Mouse (Mus musculus) cerebellum, postnatal 4 days (tissue): ENCODE measurements around the gene Dnttip2.
"Not testable (repeated sequence)": the region's sequence is repeated elsewhere in the genome, so short reads cannot be mapped to it uniquely, and the experiment has no call there.

Experiments
- DNase-seq, 2 experiments: peaks; one replicate each; pipeline ENCODE4 v3.0.0; 2022; ENCODE audit warnings: low spot score in 2 of 2, mixed read lengths in 1 of 2

Dnttip2 gene

DNA sequence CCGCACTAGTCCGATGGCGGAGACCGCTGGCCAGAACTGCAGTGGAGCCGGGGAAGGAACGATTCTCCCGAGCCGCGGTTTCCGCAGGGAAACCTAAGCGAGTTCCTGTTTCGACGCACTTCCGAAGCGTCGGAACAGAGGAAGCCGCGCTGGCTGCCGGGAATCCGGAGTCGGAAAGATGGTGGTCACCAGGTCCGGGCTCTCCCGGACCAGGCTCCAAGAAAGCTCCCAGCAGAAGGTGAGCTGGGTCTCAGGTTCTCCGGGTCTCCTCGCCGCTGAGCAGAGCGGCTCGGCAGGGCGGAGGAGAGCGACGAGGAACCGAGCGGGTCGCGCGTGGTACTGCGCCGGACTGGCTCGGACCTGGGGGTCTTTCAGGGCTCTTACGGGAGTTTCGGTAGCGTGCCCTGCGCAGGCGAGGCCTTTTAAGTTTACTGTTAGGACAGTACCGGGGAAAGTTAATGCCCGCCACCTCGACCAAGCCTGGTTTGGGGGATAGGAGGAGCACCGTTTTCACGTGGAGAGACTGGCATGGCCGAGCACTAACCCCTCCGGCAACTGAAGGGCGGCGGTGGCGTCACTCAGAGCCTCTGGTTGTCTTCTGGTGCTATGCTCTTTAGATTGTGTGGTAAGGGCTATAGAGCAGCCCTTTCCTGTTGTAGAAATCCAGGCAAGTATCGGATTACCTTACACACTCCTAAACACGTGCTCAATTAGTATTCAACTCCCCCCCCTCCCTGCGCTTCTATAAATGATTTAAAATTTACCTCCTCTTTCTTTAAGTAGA is at the start of gene Dnttip2:
Dnttip2 (plus strand) TSS at position 148 of the 784 bp plus-strand sequence.
- peak; percentile 88 to 90 for DNase-seq

DNA sequence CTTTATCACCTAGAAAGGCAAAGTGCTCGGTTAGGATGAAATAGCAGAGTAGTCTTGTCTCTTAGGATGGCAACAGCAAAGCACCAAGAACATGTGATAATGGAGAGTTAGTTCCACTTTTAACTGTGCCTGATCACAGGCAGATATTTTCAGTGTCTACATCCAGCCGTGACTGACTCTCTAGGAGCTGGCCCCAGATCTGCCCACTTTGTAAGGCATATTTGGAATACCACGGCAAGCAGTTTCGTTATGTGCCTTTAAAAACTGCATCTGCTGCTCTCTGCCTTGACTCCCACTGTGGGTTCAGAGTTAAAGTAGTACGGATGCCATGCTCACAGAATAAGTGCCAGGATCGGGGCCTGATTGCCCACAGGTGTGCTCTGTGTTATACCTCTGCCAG is 47.2 kb upstream of the Dnttip2 start:
- DNase-seq = not testable (repeated sequence)

DNA sequence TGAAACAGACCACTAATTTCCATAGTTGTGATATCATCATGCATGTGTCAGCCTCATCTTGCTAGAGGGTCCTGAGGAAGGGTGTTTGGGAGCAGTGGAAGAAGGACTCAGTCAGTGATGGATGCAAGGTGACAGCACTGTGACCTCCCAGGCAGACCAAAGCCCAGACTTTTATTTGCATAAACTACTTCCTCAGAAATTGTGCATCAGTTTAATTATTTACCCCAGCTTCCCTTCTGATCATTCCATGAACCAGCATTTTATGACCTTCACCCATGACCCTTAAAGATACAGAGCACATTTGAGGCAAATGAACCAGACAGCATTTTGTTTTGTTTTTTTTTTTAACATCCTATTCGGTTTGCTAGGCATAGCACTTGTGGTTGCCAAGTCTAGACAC is 38.4 kb upstream of the Dnttip2 start:
- DNase-seq = no peak

DNA sequence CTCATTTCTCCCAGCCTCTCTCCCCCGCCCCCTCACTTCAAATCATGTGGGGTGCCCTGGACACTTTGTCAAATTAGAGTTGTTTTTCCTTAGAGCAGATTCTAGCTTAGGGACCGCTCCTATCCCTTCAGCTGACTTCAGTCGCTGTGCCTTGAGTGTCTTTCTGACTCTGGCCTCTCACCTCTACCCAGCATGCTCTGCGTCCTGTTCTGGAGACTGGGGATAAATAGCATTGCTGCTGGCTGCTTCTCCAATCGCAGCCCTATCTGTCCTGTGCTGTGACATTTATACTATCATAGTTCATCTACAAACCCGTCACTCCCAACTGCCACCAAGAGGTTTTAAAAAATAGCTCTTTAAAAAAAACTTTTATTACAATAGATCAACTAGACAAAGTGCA is 31.3 kb upstream of the Dnttip2 start:
- no peak for DNase-seq

DNA sequence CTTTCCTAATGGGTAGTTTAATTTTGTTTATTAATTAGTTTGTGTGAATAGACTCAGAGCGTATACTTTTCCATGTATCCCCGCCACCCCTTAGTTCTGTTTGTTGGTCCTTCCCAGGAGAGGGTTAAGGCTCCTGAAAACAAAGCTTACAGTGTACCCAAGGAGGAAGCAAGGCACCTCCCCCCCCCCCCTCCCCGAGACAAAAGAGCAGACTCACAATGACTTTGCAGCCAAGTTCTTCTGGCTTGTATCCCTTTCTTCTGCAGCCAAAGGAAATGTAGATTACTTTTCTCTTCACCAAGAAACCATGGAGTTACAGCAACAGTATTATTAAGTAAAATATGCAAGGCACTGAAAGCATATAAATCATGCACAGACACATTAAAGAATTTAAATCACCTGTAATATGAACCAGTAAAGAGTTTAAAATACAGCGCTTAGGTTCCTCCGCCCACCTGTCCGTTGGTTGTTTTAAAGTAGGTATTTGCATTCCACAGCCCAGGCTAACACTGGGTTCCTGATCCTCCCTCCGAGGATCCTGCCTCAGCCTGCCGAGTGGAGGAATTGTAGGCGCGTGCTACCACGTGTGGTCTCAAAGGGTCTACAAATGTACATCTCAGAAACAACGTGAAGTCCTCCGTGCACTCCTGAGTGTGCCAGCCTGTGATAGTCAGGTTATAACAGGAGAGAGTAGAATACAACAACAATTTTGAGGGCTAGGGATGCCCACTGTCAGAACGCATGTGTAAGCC is 30.6 kb upstream of the Dnttip2 start:
- no peak for DNase-seq

DNA sequence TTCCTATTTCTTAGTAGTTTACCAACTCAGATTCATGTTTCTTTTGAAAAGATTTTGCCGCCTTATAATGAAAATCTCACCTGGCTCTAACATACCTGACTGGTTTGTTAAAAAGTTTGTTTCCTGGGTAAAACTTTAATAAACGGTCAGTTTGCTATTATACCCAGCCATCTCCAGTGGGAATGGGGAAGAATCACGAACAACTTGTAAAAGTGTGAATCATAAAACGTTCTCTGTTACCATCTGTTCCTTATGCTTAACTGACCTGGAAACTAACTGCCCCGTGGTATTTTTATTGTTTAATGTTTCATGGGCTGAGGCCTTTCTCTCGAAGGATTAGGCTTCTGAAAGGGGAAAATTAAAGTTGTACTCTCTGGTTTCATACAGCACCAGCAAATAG is 29.4 kb upstream of the Dnttip2 start:
- no peak for DNase-seq

DNA sequence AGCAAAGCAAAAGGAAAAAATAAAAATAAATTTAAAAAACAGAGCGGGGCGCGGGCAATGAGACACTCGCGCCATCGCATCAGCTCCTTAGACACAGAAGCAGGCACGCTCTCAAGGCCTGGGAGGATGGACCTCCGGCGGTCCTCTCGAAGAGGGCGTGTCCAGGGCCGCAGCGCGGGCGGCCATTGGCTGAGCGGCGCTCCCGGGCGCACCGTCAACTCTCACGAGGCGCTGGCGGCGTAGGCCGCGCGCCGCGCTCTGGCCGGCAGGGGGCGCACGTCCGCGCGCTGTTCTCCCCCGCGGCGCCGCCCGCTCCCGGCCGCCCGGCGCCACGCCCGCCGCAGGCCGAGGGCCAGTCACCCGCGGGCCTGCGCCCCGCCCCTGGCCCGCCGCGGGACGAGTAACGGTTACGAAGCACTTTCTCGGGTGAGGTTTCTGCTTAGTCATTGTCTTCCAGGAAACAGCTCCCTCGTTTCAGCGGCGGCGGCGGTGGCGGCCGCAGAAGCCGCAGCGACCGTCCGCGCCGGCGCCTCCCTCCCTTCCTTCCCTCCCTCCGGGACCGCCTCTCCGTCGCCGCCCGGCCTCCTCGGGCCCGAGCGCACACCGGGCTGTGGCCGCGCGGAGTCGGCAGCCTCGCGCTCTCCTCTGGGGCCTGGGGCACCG is 28.8 kb upstream of the Dnttip2 start, which contains the start of gene Gclm:
Gclm (plus strand) TSS at position 343 of the 663 bp plus-strand sequence.
- peak; percentile 80 to 94 for DNase-seq

DNA sequence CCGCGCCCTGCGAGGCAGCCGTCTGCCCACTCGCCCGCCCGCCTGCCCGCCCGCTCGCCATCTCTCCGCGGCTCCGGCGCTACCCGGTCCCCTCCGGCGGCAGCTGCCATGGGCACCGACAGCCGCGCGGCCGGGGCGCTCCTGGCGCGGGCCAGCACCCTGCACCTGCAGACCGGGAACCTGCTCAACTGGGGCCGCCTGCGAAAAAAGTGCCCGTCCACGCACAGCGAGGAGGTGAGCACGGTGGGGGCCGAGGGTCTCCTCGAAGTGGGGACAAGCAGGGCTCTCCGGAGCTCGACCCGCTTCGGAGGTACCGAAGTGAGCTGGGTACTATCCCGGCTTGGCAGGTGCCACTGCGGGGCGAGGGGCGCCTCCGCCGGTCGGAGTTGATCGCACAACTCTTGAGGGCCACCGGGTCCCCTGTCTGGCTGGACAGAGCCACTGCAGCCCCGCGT is 28.3 kb upstream of the Dnttip2 start:
- peak; percentile 44 to 71 for DNase-seq

DNA sequence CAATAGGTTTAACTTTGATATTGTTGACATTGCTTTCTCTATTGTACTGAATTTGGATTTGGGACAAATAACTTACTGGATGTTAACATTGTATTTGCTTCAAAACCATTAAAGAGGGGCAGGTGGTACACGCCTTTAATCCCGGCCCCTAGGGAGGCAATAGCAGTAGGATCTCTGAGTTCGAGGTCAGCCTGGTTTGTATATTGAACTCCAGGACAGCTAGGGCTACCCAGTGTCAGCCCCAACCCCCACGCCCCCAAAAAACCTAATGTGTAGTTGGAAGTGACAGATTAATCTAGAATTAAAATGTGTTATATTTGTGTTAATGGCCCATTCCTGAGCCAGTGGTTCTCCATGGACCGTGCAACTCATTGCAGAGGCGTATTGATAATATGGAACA is 27.8 kb upstream of the Dnttip2 start:
- DNase-seq = no peak

DNA sequence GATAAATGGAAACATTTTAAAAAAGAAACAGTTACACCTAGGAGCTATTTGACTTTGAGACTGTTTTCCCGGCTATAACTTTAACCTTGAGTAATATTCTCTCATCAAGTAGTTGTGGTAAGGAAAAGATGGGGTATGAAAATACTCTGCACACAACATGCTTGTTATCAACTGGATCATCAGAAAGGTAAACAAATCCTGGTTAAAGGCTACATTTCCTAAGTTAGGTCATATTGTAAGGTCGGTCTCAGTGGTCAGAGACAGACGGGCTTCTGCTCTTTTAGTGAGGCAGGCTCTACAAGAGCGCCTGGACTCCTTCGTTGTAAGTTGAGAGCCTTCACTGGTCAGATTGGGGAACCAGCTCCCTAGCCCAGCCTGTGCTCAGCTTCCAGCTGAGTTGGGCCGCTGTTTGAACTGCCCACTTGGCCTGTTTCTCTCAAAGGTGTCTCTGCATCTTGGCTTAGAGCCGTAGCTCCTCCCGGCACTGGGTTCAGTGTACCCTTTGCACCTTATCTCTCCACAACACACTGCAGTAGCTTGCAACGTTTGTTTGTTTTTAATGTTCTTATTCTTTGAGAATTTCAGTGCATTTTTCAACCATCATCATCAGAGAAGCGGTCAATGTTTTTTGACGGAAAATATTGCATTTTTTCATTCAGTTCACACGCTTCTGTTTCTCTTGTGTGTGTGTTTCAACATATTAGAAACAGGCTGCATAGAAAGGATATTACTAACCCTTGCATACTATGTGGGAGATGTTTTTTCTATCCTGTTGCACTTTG is 27.0 kb upstream of the Dnttip2 start:
- DNase-seq = no peak

DNA sequence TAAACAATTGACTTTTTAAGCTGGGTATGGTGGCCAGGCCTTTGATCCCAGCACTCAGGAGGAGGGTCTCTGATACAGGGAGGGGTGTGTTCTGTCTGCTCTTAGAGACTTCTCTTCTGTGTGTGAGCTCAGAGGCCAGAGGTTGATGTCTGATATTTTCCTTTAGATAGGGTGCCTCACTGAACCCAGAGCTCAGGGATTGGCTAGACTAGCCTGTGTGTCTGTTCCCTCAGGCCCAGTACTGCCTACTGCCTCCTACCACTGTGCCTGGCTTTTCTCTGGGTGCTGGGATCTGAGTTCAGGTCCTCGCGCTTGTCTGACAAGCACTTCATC is 26.5 kb upstream of the Dnttip2 start:
- no peak for DNase-seq

DNA sequence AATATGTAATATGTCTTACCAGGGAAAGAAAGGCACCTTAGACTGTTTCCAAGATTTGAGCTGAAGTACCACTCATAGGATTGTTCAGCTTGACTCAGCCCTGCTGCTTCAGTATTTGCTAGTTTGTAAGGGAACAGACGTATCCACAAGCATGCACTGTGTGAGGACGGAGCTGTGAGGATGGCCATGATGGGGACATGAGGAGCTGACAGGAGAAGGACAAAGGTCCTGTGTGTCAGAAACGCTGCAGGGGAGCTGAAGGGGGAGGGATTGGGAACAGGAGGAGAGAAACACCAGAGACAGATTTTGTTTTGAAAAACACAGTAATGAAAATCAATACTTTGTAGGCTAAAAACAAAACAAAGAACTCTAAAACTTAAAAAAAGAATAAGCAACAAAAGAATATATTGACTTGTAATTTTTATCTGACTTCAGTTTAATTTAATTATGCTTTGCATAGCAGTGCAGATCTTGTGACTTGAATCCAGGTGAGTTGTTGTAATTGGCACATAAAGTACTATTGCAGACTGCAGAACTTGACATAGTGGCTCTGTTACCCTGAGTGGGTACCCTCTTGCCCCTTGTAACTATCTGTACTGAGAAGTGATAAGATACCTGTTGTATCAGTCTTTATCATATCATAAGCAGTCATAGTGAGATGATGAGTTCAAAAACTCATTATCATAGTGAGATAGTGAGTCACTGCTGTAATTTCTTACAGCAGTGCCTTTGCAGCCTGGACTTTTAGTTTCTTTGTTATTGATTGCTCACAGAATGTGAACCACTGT is 21.5 kb upstream of the Dnttip2 start:
- no peak for DNase-seq

DNA sequence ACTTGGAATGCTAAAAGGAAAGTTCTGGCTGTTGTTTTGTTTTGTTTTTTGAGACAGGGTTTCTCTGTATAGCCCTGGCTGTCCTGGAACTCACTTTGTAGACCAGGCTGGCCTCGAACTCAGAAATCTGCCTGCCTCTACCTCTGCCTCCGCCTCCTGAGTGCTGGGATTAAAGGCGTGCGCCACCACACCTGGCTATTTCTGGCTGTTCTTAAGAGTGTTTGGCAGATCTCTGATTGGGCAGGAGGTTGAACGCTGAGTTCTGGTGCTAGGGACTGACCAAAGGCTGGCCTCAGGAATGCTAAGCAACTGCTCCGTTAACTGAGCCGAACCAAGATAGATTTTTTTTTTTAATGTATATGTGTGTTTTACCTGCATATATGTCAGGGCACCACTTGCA is 20.1 kb upstream of the Dnttip2 start:
- DNase-seq = not testable (repeated sequence)

DNA sequence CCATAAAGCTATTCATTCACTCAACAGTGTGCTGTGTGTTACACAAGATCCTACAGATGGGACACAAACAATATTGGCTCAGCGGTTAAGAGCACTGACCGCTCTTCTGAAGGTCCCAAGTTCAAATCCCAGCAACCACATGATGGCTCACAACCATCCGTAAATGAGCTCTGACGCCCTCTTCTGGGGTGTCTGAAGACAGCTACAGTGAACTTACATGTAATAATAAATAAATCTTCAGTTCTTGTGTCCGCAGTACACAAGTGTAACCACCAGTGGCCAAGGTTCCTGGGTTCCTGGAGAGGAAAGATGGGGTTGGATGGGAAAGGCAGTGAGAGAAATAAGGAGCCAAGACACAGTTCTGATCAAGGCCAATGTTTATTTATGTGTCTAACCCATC is 4.2 kb upstream of the Dnttip2 start:
- DNase-seq = no peak

DNA sequence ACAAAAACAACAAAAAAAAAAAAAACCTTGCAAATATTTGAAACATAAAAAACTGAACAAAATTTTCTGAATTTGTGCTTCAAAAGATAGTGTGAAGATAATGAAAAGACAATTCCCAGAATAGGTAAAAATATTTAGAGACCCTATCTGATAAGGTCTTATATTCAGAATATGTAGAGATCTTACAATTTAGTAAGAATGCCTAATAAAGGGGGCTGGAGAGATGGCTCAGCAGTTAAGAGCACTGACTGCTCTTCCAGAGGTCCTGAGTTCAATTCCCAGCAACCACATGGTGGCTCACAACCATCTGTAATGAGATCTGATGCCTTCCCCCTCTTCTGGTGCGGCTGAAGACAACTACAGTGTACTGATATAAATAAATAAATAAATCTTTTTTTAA is 1.6 kb upstream of the Dnttip2 start:
- not testable (repeated sequence) for DNase-seq

DNA sequence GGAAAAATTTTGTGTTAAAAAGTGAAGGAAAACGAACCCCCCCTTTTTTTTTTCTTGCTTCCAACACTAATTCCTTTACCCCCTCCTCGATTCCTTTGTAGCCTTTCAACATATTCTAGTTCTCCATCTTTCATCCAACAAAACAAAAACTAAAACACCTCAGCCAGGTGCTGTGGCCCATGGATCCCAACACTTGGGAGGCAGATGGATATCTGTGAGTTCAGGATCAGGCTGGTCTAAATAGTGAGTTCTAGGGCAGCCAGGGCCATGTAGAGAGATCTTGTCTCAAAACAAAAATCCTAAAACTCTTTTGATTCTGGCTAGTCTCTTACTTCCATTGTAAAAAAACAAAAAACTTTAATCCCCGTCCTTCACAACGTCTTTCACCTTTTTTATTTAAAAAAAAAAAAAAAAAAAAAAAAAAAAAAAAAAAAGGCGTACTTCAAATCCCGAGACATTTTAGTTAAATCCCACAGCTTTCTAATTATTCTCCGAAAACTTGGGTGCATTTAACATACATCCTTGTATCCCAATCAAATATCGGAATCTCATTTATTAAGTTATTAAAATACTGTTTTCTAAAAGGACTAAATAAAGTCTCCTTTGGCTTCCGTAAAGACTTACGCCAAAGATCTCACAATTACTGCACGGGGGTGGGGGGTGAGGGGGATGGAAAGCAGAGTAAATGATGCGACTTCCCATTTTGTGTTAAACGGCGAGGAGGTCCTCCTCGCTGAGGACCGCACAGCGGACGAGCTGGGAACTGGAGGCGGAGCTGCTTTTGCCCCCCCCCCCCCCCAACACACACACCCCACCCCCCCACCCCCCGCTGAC is 564 bp upstream of the Dnttip2 start:
- DNase-seq = no peak

DNA sequence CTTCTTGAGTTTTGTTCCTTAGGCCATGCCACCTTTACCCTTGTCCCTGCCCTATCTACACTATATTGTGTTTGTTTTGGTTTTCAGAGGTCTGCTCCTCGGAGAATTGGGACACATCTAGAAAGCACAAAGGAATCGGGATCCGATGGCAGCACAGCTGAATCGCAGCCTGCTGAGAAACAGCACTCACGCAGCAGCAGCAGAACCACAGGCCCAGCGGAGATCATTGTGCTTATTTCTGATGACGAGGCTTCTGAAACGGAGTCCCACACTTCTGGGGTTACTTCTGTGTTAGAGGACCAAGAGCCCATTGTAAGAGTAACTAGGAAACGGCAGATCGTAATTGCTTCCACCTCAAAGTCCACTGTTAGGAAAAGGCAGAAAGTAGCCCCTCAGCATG is 923 bp downstream of the Dnttip2 start:
- DNase-seq = no peak

DNA sequence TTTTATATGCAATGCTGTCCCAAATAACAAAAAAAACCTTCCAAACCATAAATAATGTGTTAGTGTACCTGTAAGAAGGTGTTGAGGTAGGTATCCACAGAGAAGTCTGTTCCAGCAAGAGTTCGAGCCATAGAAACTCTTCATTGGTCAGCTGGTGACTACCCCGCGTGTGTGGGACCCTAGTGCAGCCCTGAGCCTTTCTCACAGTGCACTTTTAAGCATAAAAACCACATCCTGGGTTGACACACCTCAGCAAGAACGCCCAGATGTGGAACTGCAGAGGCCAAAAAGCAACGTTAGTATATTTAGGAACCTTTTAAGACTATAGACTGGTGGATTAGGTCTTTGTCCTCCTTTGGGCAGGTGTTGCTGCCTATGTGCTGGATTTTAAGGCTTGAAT is 13.0 kb downstream of the Dnttip2 start:
- DNase-seq = no peak

DNA sequence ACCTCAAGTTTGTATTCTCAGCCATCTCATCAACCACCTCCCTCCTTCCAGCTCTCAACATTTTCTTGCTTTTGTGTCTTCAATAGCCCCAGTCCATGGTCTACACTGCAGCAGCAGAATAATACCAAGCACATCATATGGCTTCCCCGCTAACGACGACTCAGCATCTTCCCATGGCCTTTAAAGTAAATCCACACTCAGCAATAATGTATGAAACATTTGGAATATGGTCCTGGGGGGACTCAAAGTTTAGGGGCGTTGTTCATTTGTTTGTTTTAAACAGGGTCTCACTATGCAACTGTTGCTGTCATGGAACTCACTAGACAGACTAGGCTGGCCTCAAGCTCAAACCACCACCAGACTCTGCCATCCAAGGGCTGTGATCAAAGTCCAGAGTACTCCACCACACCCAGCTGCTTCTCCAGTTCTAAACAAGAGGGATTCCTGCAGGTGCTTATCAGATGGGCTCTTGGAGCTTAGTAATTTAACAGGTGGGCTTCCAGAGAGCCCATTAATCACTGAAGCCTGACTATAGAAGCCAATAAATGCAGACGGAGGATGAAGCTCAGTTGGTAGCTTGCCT is 14.5 kb downstream of the Dnttip2 start:
- DNase-seq = no peak

DNA sequence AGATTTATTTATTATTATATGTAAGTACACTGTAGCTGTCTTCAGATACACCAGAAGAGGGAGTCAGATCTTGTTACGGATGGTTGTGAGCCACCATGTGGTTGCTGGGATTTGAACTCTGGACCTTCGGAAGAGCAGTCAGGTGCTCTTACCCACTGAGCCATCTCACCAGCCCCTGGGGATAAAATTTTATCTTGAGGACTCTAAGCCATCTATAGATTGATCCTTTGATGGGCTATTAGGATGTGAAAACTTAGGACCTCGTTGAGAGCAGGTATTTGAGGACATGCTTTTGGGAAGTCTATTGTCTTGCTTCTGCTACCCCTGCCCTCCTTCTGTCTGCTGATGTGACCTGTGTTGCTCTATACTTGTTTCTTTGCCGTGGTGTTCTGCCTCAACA is 15.2 kb downstream of the Dnttip2 start:
- DNase-seq = not testable (repeated sequence)
